Mouse (Mus musculus): ENCODE measurements around the gene Prss22.
"Not testable (repeated sequence)": the region's sequence is repeated elsewhere in the genome, so short reads cannot be mapped to it uniquely, and the experiment has no call there.

The Prss22 gene

GRCm38 (mm10) chr17:23993559-23994428 lies 4.1 kb downstream of the Prss22 start:
- peak; percentile 78 for DNase-seq

- no peak for DNase-seq
Observed at GRCm38 (mm10) chr17:23992789-23993553, 4.9 kb downstream of the Prss22 start.

- DNase-seq = no peak
Observed at GRCm38 (mm10) chr17:23989802-23990201, 8.1 kb downstream of the Prss22 start.

GRCm38 (mm10) chr17:23984989-23985388 lies 12.9 kb downstream of the Prss22 start:
- no peak for DNase-seq

GRCm38 (mm10) chr17:23982912-23983311 lies 15.0 kb downstream of the Prss22 start:
- no peak for DNase-seq

- DNase-seq = no peak
Observed at GRCm38 (mm10) chr17:23980297-23980909, 17.5 kb downstream of the Prss22 start, which contains the start of gene Prss30. TSS of gene Prss30 (minus strand) at chr17:23980566.

GRCm38 (mm10) chr17:23979471-23979870 lies 18.4 kb downstream of the Prss22 start:
- no peak for DNase-seq

- no peak for DNase-seq
Observed at GRCm38 (mm10) chr17:23976665-23977064, 21.2 kb downstream of the Prss22 start.

GRCm38 (mm10) chr17:23971315-23971714 lies 26.6 kb downstream of the Prss22 start:
- DNase-seq = no peak

GRCm38 (mm10) chr17:23969231-23969630 lies 28.7 kb downstream of the Prss22 start:
- peak; percentile 43 for DNase-seq

GRCm38 (mm10) chr17:23968780-23969179 lies 29.1 kb downstream of the Prss22 start:
- DNase-seq = no peak

- DNase-seq = no peak
Observed at GRCm38 (mm10) chr17:23966658-23967401, 31.1 kb downstream of the Prss22 start.

GRCm38 (mm10) chr17:23965805-23966425 lies 32.0 kb downstream of the Prss22 start:
- peak; percentile 24 for DNase-seq

- DNase-seq = no peak
Observed at GRCm38 (mm10) chr17:23961573-23962122, 36.3 kb downstream of the Prss22 start.

- DNase-seq = peak; percentile 70
Observed at GRCm38 (mm10) chr17:23960084-23960738, 37.7 kb downstream of the Prss22 start.

- DNase-seq = no peak
Observed at GRCm38 (mm10) chr17:23955174-23955573, 42.7 kb downstream of the Prss22 start, which contains the start of gene Sbpl. TSS of gene Sbpl (minus strand) at chr17:23955274.

GRCm38 (mm10) chr17:23950828-23951227 lies 47.1 kb downstream of the Prss22 start:
- not testable (repeated sequence) for DNase-seq

GRCm38 (mm10) chr17:23949068-23949467 lies 48.8 kb downstream of the Prss22 start:
- DNase-seq = no peak

GRCm38 (mm10) chr17:23947486-23947885 lies 50.4 kb downstream of the Prss22 start:
- not testable (repeated sequence) for DNase-seq

All from cerebellum, adult 11 months (tissue).